Mouse (Mus musculus): ENCODE results near the gene Zfp13. TPM values are rescaled to one million over a fixed set of nuclear protein-coding genes. Genes with fewer than 3 reads are reported as not detected.

Gene Zfp13
- polyA plus RNA-seq, 1 experiment from 2014 or later = 7.3 TPM

DNA sequence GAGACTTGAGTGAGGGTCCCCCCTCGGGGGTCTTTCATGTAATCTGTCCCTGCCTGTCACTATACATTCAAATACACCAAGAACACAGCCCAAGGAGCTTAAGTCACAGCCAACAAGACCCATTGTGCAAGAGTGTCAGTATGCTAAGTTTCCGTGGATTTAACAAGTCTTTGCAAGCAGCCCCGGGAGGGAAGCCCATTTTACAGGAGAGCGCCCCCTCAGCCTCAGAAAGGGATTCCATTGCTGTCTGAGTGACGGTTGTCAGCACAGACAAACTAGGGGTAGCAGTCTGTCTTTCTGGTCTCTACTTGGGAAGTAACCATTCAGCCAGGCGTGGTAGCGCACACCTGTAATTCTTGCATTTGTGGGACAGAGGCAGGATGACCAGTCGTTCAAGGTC, 25.2 kb downstream of the Zfp13 start:
- H3K4me1 ChIP-seq (ENCODE audit: control insufficient read depth, insufficient read depth, low read length) = no peaks in the 10 kb centered on the region
- WGBS = 94% methylated on average over 8 of the region's 8 CpGs
- H3K27me3 ChIP-seq (ENCODE audit: control insufficient read depth, insufficient read depth, low read length) = no peaks in the 10 kb centered on the region
- no peak overlapping the region for H3K4me3 ChIP-seq (ENCODE audit: low read length)
- no peak overlapping the region for H3K4me2 ChIP-seq (ENCODE audit: low read depth, low read length)
- no peak for ATAC-seq (replicated peaks; ENCODE audit: extremely low read depth, insufficient read depth, low FRiP score)
- H3K36me3 ChIP-seq (ENCODE audit: control insufficient read depth, insufficient read depth) = peaks cover 39% of the 10 kb centered on the region
- no peak overlapping the region for H3K9ac ChIP-seq (ENCODE audit: low read length)
- no peak overlapping the region for H3K27ac ChIP-seq (ENCODE audit: low read length)
- peaks cover 4% of the 10 kb centered on the region; the same call in 1 of the 2 replicates for H3K9me3 ChIP-seq (replicated peaks; ENCODE audit: control insufficient read depth, low read length)

DNA sequence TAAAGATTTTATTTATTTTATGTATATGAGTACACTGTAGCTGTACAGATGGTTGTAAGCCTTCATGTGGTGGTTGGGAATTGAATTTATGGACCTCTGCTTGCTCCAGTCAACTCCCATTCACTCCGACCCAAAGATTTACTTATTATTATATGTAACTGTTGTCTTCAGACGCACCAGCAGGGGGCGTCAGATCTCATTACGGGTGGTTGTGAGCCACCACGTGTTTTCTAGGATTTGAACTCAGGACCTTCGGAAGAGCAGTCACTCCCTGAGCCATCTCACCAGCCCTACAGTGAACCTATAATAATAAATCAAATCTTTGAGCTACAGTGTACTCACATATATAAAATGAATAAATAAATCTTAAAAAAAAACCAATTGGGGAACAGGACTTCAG, 27.2 kb downstream of the Zfp13 start:
- Histone ChIP-seq H3K9me3 (replicated peaks; ENCODE audit: control insufficient read depth, low read length) (peaks cover 4% of the 10 kb centered on the region; the same call in 1 of the 2 replicates), H3K36me3 (ENCODE audit: control insufficient read depth, insufficient read depth) (peaks cover 27% of the 10 kb centered on the region), H3K27me3 (ENCODE audit: control insufficient read depth, insufficient read depth, low read length) (no peaks in the 10 kb centered on the region), H3K4me3 (ENCODE audit: low read length) (no peak overlapping the region), H3K4me2 (ENCODE audit: low read depth, low read length) (no peak overlapping the region), H3K4me1 (ENCODE audit: control insufficient read depth, insufficient read depth, low read length) (no peaks in the 10 kb centered on the region), H3K27ac (ENCODE audit: low read length) (no peak overlapping the region), H3K9ac (ENCODE audit: low read length) (no peak overlapping the region)
- WGBS = 73% methylated on average over 6 of the region's 6 CpGs
- ATAC-seq (replicated peaks; ENCODE audit: extremely low read depth, insufficient read depth, low FRiP score) = no peak

DNA sequence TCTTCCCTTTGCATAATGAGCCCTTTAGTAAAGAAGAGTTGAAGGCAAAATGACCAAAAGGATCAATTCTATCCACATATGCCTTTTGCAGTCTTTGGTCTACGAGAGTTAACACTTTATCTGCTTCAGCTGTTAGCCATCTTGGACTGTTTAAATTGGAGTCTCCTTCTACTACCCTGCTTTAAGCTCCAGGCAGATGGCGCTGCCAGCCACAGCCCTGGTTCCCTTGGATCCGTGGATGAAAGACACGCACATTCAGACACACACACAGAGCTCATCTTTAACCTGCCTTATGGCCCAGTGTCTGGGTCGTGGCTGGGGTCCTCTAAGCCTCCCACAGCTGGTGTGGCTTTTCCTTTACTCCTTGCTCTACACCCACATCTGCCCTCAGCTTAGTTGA, 28.2 kb downstream of the Zfp13 start:
- H3K4me3 ChIP-seq (ENCODE audit: low read length) = no peak overlapping the region
- 15% methylated on average over 5 of the region's 5 CpGs for WGBS
- H3K9me3 ChIP-seq (replicated peaks; ENCODE audit: control insufficient read depth, low read length) = no peaks in the 10 kb centered on the region; the same call in 1 of the 2 replicates
- no peaks in the 10 kb centered on the region for H3K4me1 ChIP-seq (ENCODE audit: control insufficient read depth, insufficient read depth, low read length)
- H3K27ac ChIP-seq (ENCODE audit: low read length) = no peak overlapping the region
- no peak for ATAC-seq (replicated peaks; ENCODE audit: extremely low read depth, insufficient read depth, low FRiP score)
- H3K36me3 ChIP-seq (ENCODE audit: control insufficient read depth, insufficient read depth) = peaks cover 18% of the 10 kb centered on the region
- no peak overlapping the region for H3K4me2 ChIP-seq (ENCODE audit: low read depth, low read length)
- H3K27me3 ChIP-seq (ENCODE audit: control insufficient read depth, insufficient read depth, low read length) = no peaks in the 10 kb centered on the region
- H3K9ac ChIP-seq (ENCODE audit: low read length) = no peak overlapping the region

DNA sequence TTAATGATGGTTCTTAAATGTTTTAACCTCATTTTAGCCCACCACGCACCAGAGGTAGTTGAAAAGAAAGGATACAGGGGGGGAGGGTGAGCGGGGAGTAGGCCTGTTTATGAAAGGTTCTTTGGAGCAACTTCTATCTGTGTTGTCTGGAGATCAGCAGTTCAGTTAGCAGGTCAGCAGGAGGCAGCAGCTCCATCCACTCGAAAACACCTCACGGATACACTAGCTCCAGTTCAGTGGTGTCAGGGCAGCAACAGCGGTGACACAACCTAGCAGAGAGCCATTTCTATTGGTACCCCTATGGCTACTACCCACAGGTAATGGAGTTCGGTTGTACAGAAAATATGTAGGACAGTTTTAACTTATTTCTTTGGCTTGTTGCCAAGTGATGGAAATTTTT, 29.3 kb downstream of the Zfp13 start:
- H3K27ac ChIP-seq (ENCODE audit: low read length) = no peak overlapping the region
- 37% methylated on average over 6 of the region's 6 CpGs for WGBS
- H3K4me2 ChIP-seq (ENCODE audit: low read depth, low read length) = no peak overlapping the region
- no peak overlapping the region for H3K4me3 ChIP-seq (ENCODE audit: low read length)
- H3K36me3 ChIP-seq (ENCODE audit: control insufficient read depth, insufficient read depth) = peaks cover 8% of the 10 kb centered on the region; the same call in 1 of the 2 replicates
- no peaks in the 10 kb centered on the region for H3K9me3 ChIP-seq (replicated peaks; ENCODE audit: control insufficient read depth, low read length)
- no peaks in the 10 kb centered on the region for H3K27me3 ChIP-seq (ENCODE audit: control insufficient read depth, insufficient read depth, low read length)
- peaks cover 1% of the 10 kb centered on the region for H3K4me1 ChIP-seq (ENCODE audit: control insufficient read depth, insufficient read depth, low read length)
- ATAC-seq (replicated peaks; ENCODE audit: extremely low read depth, insufficient read depth, low FRiP score) = peak; percentile 68
- no peak overlapping the region for H3K9ac ChIP-seq (ENCODE audit: low read length)

DNA sequence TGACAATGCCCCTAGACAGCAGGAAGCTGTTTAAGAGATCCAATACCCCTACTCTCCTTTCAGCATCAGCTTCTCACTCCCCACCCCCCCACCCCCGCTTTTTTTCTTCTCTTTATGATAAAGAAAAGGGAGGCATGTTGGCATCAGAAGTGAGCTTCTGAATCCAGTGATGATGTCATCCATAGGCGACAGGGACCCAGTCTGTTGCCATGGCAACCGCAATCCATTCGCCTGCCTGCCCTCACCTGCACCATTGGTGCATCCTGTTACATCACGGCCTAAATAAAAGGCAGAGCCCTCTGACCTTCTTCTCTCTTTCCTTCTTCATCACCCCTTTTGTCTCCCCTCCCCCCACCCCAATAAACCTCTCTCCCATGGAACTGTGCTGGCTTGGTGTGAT, 30.9 kb downstream of the Zfp13 start:
- peaks cover 6% of the 10 kb centered on the region for H3K4me1 ChIP-seq (ENCODE audit: control insufficient read depth, insufficient read depth, low read length)
- H3K9ac ChIP-seq (ENCODE audit: low read length) = no peak overlapping the region
- 36% methylated on average over 5 of the region's 5 CpGs for WGBS
- no peak for ATAC-seq (replicated peaks; ENCODE audit: extremely low read depth, insufficient read depth, low FRiP score)
- H3K27ac ChIP-seq (ENCODE audit: low read length) = no peak overlapping the region
- H3K9me3 ChIP-seq (replicated peaks; ENCODE audit: control insufficient read depth, low read length) = no peaks in the 10 kb centered on the region
- H3K4me2 ChIP-seq (ENCODE audit: low read depth, low read length) = no peak overlapping the region
- no peak overlapping the region for H3K4me3 ChIP-seq (ENCODE audit: low read length)
- no peaks in the 10 kb centered on the region for H3K27me3 ChIP-seq (ENCODE audit: control insufficient read depth, insufficient read depth, low read length)
- no peaks in the 10 kb centered on the region for H3K36me3 ChIP-seq (ENCODE audit: control insufficient read depth, insufficient read depth)

DNA sequence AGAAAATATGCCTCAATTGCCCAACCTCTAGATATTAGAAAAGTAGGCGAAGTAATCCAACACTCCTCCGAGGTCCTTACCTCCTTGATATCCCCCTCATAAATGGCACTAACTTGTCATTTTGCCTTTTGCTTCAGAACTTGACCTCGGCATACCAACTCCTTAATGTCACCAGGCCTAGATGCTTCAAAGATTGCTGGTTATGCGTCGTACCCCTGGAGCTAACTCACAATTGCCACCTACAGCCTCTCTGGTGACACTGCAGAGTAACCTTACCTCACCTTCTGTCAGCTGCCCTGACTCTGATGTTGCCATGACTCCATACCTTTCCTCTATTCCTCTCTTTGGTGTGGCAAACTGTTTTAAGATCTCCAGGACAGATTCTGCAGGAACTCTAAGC, 32.5 kb downstream of the Zfp13 start:
- no peak for ATAC-seq (replicated peaks; ENCODE audit: extremely low read depth, insufficient read depth, low FRiP score)

DNA sequence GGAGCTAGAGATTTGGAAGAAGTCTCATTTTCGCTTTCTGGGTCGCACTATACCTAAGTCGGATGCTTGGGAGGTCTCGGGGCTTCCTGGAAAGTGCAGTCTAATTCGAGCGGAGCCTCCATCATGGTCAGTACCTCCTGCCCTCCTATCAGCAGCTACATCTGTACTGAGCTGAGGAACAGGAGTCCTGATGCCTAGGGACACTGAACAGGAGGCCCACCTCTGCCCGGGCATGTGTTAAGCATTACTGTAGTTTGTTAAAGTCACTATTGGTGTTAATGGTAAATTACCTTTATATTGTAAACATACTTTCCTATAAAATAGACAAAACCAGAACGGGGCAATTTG, 34.9 kb downstream of the Zfp13 start:
- H3K4me1 ChIP-seq (ENCODE audit: control insufficient read depth, insufficient read depth, low read length) = peaks cover 11% of the 10 kb centered on the region
- H3K4me3 ChIP-seq (ENCODE audit: low read length) = peak overlapping the region; percentile 78
- H3K36me3 ChIP-seq (ENCODE audit: control insufficient read depth, insufficient read depth) = peaks cover 13% of the 10 kb centered on the region; the same call in 1 of the 2 replicates
- H3K9ac ChIP-seq (ENCODE audit: low read length) = peak overlapping the region; percentile 79
- H3K4me2 ChIP-seq (ENCODE audit: low read depth, low read length) = peak overlapping the region; percentile 71
- peak; percentile 53 for ATAC-seq (replicated peaks; ENCODE audit: extremely low read depth, insufficient read depth, low FRiP score)
- H3K27ac ChIP-seq (ENCODE audit: low read length) = peak overlapping the region; percentile 80
- H3K9me3 ChIP-seq (replicated peaks; ENCODE audit: control insufficient read depth, low read length) = no peaks in the 10 kb centered on the region
- under 1% methylated on average over 8 of the region's 8 CpGs for WGBS
- H3K27me3 ChIP-seq (ENCODE audit: control insufficient read depth, insufficient read depth, low read length) = no peaks in the 10 kb centered on the region

More for the DNA sequence above, 32.5 kb downstream of the Zfp13 start:
- WGBS = 43% methylated on average over 5 of the region's 5 CpGs
- no peak overlapping the region for H3K27ac ChIP-seq (ENCODE audit: low read length)
- no peaks in the 10 kb centered on the region for H3K9me3 ChIP-seq (replicated peaks; ENCODE audit: control insufficient read depth, low read length)
- H3K4me1 ChIP-seq (ENCODE audit: control insufficient read depth, insufficient read depth, low read length) = peaks cover 11% of the 10 kb centered on the region
- no peaks in the 10 kb centered on the region for H3K27me3 ChIP-seq (ENCODE audit: control insufficient read depth, insufficient read depth, low read length)
- no peaks in the 10 kb centered on the region for H3K36me3 ChIP-seq (ENCODE audit: control insufficient read depth, insufficient read depth)
- H3K9ac ChIP-seq (ENCODE audit: low read length) = no peak overlapping the region
- no peak overlapping the region for H3K4me3 ChIP-seq (ENCODE audit: low read length)
- H3K4me2 ChIP-seq (ENCODE audit: low read depth, low read length) = no peak overlapping the region

DNA sequence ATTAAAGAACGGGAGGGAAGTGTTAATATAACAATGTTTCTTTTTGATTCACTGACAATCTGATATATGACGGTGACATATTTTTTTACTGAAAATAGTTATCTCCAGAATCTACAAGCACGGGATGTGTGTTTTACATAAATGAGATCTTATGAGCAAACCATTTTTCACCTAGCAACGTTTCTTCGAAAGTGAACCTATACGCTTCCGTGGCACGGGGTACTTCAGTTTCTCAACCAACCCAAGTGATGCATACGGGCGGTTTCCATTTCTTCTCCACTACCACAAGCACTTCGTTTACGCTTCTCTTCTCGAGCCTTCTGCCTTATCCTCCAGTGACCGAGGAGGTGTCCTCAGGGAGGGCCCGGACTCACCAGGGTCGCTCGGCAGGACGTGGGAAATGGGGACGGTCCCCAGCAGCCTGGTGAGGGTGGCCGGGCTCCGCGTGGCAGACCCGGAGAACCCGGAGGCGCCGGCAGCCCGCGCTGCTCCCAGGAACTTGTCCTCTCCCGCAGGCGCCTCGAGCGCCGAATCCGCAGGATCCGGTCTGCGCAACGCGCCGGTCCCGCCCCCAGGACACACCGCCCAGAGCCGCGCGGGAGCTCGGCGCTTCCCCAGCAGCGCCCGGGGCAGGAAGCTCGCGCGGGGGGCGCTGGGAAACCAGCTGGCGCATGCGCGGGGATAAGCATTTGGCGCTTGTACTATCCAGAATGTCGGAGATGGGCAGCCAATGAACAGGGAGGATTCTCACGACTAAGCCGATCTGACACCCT, 35.5 kb downstream of the Zfp13 start, which contains the start of gene Zfp213:
Zfp213 (minus strand) TSS at position 644 of the 773 bp plus-strand sequence.
- under 1% methylated on average over 58 of the region's 59 CpGs for WGBS
- Histone ChIP-seq H3K4me3 (ENCODE audit: low read length) (peak within 1 kb of the TSS; percentile 78), H3K27me3 (ENCODE audit: control insufficient read depth, insufficient read depth, low read length) (no peaks in the 10 kb centered on the region), H3K27ac (ENCODE audit: low read length) (peak within 1 kb of the TSS; percentile 91), H3K4me1 (ENCODE audit: control insufficient read depth, insufficient read depth, low read length) (peaks cover 11% of the 10 kb centered on the region), H3K4me2 (ENCODE audit: low read depth, low read length) (peak within 1 kb of the TSS; percentile 71), H3K9me3 (replicated peaks; ENCODE audit: control insufficient read depth, low read length) (no peaks in the 10 kb centered on the region), H3K9ac (ENCODE audit: low read length) (peak within 1 kb of the TSS; percentile 79), H3K36me3 (ENCODE audit: control insufficient read depth, insufficient read depth) (peaks cover 17% of the 10 kb centered on the region)
- ATAC-seq (replicated peaks; ENCODE audit: extremely low read depth, insufficient read depth, low FRiP score) = peak; percentile 96

DNA sequence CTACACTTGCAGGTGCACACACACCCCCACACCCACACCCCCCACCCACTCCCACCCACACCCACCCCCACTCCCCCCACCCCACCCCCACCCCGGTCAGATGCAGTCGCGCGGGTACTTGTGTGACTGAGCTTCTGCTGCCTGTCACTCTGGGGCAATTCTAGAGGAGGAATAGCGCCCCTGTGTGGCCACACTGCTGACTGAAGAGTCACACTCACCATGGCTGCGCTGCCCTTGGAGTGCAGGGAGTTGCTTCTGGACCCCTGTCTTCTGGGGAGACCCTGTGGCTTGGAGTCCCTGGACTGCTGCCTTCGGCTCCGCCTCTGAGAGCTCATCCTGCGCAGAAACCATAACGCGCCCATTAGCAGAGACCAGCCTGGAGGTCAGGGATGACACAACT, 39.5 kb downstream of the Zfp13 start:
- 69% methylated on average over 10 of the region's 11 CpGs for WGBS
- no peak for ATAC-seq (replicated peaks; ENCODE audit: extremely low read depth, insufficient read depth, low FRiP score)
- Histone ChIP-seq H3K9ac (ENCODE audit: low read length) (no peak overlapping the region), H3K4me3 (ENCODE audit: low read length) (no peak overlapping the region), H3K36me3 (ENCODE audit: control insufficient read depth, insufficient read depth) (peaks cover 47% of the 10 kb centered on the region), H3K4me1 (ENCODE audit: control insufficient read depth, insufficient read depth, low read length) (peaks cover 7% of the 10 kb centered on the region), H3K9me3 (replicated peaks; ENCODE audit: control insufficient read depth, low read length) (no peaks in the 10 kb centered on the region), H3K4me2 (ENCODE audit: low read depth, low read length) (no peak overlapping the region), H3K27ac (ENCODE audit: low read length) (no peak overlapping the region), H3K27me3 (ENCODE audit: control insufficient read depth, insufficient read depth, low read length) (no peaks in the 10 kb centered on the region)
